Mouse (Mus musculus): ENCODE measurements around the gene Ttyh1.

- TF ChIP-seq POLR2A (IDR thresholded peaks at IDR 0.05; ENCODE audit: control insufficient read depth in 1 of 2, insufficient read depth in 1 of 2, low read depth in 1 of 2, low read length in 2 of 2, poor library complexity in 1 of 2) (no peak), POLR2AphosphoS2 (IDR thresholded peaks at IDR 0.05; ENCODE audit: low read length) (no peak), E2F4 (IDR thresholded peaks at IDR 0.05; ENCODE audit: borderline replicate concordance, low read depth, low read length) (no peak), EP300 (IDR thresholded peaks at IDR 0.05; ENCODE audit: low read depth in 1 of 2, low read length in 2 of 2) (no peak), USF1 (IDR thresholded peaks at IDR 0.05; ENCODE audit: low read depth, low read length) (no peak), CHD1 (IDR thresholded peaks at IDR 0.05; ENCODE audit: low read depth, low read length) (no peak), NRF1 (IDR thresholded peaks at IDR 0.05; ENCODE audit: insufficient read depth, low read depth, low read length, poor library complexity, severe bottlenecking) (no peak), MAX (IDR thresholded peaks at IDR 0.05; ENCODE audit: low read length) (no peak)
Measured at GRCm38 (mm10) chr7:4147836-4148235, 28.6 kb downstream of the Ttyh1 start.

Measured in MEL (cell line).